Mouse (Mus musculus): Measurements from ENCODE around the gene Ccdc144b.

Gene Ccdc144b

DNA sequence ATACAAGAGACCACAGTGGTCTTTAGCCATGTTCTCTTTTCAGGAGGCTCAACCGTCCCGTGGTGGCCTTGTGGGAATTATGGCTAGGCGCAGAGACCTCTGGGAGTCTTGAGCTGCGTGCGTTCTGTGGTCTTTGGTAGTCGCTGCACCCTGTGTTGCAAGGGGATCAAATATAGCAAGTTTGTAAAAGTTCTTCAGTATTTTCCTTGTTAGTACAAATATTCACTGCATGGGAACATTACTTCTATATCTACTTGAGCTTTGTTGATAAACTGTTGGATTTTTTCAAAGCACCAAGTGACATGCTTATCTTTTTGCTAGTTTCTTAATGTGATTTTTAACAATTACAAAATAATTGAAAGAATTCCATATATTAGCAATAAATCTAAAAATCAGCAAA is at the start of gene Ccdc144b:
Ccdc144b (minus strand) TSS at position 101 of the 400 bp plus-strand sequence.
- DNase-seq, result no peak

DNA sequence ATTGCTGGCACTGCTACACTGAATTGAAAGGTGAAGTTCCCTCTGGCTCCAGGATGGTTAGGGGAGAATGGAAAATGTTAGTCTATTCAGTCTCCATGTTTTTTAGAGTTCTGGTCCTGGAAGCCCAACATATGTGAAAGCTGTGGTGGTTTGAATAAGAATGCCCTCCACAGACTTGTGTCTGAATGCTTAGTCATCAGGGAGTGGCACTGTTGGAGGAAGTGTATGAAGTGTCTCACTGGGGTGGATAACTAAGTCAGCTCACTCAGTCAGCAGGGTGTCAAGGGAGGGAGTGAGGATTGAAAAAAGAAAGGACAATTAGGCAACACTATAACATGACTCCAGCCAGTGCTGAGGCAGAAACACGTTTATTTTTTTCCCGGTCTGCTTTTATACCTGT is 42.0 kb upstream of the Ccdc144b start:
- DNase-seq, result no peak

DNA sequence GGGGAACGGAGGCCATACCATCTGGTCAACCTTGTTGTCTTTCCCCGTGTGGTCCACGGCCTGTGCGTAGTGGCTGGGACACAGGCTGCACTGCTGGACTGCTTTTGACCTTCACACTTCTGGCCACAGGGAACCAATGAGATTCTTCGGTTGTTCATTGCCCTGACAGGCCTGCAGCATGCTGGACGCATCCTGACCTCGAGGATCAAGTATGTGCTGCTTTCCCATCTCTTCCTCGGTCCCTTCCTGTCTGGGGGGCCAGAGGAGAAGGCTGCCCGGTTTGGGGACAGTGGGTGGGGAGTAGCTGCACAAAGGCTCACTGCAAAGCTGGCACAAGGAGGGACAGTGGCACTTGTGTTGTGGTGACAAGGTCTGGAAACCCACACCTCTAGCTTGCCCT is 34.2 kb upstream of the Ccdc144b start:
- no peak for DNase-seq

DNA sequence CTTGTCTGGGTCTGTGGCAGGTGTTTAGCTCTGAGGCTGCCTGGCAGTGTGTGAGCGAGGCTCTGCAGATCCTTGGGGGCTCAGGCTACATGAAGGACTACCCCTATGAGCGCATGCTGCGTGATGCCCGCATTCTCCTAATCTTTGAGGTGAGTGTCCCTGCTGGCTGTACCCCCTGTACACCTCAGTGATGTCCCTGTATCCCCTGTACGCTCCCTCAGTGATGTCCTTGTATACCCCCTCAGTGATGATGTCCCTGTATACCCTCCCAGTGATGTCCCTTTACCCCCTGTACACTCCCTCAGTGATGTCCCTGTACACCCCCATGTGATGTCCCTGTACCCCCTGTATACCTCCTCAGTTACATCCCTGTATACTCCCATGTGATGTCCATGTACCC is 32.0 kb upstream of the Ccdc144b start:
- DNase-seq, result no peak

DNA sequence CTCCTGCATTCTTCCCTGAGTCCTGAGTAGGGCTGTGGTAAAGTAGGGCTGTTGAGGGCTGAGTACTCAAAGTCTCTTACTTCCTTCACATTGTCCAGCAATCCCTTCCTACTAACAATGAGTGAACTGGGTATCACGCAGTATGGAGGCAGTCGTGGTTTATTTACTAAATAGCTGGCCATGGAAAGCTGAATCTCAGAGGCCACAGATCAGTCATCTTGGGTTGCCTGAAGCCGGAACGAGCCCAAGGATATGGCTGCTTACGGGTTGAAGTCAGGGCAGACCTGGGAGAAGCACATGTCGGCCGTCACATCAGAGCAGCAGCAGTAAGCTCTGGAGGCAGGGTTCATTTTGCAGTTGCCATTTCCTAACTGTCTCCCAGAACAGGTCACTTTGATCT is 30.0 kb upstream of the Ccdc144b start:
- no peak for DNase-seq

DNA sequence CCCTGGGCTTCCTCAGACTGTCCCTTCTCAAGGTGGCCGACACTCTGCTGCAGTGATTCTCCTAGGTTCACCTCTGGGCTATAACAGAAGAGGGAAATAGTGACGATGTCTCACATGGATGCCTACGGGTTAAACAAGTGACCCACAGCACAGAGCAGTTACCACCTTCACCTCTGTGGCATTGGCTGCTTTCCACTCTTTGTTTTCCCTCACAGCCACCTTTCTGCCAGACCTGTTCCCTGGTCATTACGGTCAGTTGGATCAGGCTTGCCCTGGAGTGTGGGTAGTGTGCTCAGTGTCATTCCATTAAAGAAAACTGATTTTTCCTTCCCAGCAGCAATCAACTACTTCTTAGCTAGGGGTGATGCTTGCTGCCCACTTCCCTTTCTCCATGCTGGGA is 29.5 kb upstream of the Ccdc144b start:
- no peak for DNase-seq

DNA sequence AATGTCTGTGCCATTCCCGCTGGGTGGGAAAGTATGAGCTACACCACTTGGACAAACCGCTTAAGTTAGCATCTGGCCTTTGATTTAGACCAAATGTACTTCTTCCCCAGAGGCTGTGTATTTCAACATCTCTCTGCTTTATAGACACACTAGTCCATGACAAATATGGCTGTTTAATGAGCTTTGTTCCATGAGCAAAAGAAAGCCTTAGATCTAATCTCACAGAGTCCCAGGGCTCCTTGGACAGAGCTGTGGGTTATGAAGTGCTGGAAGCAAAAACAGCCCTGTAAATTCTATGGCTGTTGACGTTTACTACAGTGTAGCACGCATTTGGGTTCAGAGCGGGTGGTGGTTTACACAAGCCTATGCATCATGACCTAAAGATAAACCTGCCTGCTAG is 27.4 kb upstream of the Ccdc144b start:
- DNase-seq, result no peak

DNA sequence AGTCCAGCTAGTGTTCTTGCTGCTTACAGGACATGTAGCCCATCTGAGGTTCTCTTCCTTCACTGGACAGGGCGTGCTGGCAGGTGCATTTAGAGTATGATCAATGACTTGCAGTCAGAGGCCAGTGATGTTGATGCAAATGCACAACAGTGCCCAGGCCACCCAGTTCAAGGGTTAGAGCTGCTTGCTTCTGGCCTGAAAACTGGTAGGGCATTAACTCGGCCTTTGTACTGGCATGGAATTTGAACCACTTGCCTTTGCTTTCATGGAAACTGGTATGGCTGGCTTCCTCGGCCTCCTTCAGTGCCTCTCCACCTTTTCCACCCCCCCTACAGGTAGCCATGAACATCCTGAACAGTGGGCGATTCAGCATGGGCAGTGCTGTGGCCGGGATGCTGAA is 26.5 kb upstream of the Ccdc144b start:
- DNase-seq, result no peak

DNA sequence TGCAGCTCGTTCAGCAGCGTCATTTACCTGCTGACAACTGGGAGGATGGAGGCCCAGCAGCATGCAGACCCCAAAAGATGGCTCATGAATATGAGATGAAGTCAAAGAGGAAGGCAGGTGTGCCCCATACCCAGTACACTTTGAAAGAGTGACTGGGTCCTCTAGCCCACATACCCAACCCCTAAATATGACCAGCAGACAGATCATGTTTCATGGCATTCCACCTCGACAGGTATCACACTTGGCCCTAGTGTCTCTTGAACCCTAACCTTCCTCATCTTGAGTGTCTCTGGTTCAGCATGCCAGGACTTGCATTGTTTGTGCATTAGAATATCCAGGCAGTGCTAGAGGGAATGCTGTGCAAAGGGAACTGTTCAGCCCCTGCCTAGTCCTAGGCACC is 24.0 kb upstream of the Ccdc144b start:
- no peak for DNase-seq

DNA sequence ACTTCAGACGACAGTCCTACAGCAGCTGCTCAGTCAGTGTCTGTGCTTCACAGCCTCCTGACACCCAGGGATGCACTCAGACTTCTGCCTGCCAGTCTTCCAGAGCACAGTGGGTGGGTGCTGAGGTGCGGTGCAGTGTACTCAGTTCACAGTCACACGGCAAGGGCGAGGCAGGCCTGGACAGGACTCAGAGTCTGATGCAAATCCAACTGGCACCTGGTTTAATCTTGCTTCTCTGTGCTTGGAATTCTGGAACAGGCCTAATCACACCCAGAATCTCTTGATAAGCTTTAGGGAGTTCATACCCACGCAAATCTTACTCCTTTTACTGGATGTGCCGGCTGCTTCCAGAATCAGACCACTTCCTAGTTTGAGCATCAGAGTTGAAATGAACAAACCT is 22.1 kb upstream of the Ccdc144b start:
- no peak for DNase-seq

DNA sequence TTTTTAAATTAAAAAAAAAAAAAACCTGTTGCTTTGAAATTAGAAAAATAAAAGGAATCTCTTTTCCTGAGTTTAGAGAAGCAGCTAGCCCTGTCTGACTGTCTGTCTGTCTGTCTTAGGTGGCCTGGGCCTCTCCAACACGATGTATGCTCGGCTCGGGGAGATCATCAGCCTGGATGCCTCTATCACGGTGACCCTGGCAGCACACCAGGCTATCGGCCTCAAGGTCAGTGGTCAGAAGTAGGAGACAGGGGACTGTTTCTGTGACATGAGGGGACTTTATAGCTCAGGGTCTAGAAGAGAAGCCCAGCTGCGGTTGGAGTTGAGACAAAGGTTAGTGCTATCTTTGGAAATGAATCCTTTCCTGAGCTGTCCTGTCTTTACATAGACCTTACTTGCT is 20.9 kb upstream of the Ccdc144b start:
- no peak for DNase-seq

DNA sequence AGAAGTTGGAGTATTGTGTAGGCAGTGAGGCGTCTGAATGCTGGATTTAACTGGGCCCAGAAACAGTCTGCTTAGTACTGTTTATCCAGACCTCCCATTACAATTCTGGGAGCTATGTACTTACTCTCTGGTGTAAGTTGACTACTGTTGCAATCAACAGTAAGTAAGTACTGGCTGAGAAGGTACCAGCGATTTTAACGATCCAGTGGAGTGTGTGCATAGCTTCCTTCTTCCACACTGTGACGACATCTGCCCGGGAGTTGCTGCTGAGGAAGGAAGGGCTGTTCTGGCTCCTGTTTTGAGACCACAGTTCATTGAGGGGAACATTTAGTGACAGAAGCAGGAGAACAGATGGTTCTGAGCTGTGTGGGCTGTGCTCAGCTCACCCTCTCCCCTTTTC is 17.7 kb upstream of the Ccdc144b start:
- DNase-seq, result no peak

DNA sequence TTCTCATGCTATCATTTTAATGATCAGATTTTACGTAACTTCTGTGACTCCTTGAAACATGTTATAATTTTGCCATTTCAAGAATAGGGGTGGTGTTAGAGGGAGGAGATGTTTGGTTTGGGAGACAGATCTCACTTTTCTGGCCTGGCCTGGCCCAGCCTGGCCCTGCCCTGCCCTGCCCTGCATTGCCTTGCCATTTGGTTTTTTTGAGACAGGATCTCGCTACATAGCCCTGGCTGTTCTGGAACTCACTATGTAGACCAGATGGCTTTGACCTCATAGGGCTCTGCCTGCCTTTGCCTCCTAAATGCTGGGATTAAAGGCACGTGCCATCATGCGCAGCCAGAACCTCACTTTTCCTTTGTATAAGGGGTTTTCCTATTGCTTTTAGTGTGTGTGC is 17.1 kb upstream of the Ccdc144b start:
- DNase-seq, result no peak

DNA sequence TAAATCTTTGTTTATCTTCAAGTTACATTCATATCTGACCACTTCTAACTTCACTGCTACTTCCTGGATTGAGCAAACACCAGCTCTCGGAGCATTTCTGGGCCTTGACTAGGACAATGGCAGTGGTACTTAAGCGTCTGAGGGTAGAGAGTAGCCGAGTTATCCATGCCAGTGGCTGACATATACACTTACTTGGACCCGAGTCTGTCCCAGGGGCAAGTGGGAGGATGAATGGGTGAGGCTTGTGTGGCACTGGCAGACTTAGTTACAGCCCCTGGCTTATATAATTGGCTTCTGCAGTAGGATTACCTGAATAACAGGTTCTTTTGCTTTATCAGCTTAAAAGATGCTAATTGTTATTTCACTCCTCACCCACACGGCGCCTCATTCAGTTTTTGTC is 14.4 kb upstream of the Ccdc144b start:
- no peak for DNase-seq

DNA sequence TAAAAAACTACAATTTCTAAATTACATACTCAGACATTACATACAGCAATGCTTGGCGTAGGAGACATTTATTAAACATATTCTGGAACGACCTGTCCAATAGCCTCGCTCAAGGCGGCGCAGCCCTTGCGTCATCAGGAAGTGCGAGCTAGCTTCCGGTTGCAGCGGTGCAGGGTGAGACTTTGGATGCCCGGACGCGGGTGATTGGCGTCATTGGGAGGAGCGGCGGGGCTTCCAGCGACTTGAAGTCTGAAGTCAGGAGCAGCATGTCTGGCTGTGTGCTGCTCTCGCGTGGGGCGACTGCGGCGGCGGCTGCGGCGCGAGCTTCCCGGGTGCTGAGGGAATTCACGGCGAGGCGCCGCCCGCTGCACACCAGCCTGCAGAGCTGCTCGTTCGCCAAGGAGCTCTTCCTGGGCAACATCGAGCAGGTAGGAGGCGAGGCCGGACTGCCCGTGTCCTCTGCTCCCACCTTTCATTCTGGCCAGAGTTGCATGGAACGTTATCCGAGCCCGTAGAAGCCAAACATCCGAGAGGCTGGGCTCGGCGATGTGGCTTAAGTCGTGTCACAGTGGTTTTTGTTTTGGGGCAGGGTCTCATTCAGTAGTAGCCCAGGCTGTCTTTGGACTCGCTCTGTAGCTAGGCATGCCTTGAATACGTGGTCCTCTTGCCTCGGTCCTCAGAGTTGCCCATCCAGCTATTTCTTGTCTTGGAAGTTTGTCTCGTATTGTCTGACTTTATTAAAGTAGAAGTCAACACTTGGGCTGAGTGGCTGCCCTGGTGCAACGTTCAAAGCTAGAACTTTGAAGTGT is 12.7 kb upstream of the Ccdc144b start, which contains the start of gene Acad9:
Acad9 (plus strand) TSS at position 137 of the 809 bp plus-strand sequence.
- DNase-seq, result peak; percentile 96 to 98

DNA sequence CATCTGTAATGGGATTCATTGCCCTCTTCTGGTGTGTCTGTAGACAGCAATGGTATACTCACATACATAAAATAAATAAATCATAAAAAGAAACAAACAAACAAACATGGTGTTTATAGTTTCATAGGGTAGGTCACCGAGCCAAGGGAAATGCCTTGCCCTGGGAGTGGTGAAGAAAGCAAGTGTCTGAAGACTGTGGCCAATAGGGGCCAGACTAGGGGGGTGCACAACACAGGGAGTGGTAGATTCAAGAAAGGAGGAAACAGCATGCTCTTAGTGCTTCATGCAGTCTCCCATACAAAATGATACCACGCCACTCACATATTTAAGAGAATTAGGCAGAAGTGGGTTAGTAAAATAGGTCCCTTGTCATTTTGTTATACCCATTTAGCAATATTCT is 11.8 kb upstream of the Ccdc144b start:
- peak in 1 of 2 experiments; percentile 12 for DNase-seq

DNA sequence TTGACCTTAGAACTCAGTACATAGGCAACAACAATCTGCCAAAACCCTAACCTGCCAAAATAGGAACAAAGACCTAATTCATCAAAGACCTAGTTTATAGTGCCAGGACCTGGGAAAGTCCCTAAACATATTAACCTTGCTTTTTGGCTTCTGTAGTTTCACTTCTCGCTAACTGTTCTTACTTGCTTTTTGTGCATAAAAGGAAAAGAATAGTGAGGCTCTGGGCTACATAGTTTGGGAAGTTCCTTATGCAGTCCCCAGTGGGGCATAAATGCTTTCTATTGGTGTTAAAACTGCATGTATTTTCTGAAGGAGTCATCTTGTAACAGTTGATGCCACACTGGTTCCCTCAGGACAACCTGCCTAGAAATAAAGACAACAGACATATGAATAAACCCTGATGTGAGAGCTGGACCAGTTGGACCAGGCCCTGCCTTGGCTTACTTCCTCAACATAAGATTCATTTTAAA is 11.3 kb upstream of the Ccdc144b start:
- no peak for DNase-seq

DNA sequence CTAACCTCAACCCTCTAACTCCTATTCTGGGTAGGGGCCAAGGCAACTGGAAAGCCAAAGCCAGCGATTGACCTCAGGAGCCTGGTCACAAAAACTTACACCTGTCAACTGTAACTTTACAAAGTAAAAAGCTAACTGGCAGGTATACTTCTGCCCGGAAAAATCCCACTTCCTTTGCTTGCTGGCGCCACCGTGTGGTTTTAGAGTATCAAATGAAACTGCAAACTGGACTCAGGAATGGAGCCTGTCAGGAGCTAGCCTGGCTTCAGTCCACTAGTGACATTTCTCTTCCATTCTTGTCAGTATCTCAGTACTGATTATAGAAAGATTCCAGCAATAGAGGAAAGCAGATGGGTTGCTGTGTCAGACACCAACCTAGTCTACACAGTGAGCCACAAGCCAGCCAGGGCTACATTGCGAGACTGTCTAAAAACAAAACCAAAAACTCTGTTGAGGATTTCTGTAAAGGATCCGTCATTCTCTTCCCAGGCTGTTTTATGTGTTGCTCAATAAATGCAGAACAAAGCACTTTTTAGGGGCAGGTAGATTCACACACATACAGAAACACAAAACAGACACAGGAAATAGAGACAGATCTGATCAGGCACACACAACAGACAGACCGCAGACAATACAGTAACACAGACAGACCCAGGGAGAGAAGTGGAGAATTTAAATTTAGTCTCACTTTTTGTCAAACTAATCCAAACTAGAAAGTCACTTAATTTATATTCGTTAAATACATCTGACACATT is 6.9 kb upstream of the Ccdc144b start:
- DNase-seq, result peak; percentile 81 to 84

DNA sequence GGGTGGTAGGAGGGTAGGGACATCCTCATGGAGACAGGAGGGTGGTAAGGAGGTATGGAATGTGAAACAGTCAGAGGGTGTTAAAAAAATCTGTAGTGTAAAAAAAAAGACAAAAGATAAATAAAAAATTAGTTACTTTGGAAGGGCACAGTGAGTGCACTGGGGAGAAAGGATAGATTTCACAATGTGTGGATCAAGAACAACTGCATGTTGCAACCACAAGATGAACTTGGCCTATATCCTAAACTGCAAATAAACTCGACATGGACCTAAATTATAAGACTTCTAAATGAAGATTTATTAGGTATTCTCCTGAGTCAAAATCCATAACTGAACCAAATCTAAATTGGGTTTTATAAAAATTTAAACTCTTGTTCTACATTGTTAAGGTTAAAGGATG is 4.2 kb downstream of the Ccdc144b start:
- no peak for DNase-seq

DNA sequence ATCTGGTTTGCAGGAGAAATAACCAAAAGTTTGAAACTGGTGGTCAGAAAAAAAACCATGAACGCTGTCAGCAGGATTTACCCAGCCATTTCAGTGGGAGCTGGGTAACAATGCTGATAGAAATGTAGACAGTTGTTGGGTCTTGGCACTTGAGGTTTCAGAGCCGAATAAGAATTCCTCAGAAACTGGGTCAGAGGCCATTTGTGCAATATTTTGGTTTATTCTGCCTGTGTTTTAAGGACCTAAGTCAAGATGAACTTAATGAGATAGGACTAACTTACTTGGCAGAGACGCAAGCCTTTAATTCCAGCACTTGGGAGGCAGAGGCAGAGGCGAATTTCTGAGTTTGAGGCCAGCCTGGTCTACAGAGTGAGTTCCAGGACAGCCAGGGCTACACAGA is 8.3 kb downstream of the Ccdc144b start:
- no peak for DNase-seq

DNA sequence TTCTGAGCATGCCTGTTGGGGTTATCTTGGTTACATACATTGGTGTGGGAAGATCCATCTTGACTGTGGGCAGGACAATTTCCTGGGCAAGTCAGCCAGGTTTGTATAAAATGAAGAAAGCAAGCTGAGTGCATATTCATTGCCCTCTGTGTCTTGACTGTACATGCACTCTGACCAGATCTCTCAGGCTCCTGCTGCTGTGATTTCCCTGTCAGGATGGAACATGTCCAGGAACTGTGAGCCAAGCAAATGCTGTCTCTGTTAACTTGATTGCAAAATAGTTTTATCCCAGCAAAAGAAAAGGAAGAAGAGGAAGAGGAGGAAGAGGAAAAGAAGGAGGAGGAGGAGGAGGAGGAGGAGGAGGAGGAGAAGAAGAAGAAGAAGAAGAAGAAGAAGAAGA is 8.8 kb downstream of the Ccdc144b start:
- DNase-seq, result no peak

DNA sequence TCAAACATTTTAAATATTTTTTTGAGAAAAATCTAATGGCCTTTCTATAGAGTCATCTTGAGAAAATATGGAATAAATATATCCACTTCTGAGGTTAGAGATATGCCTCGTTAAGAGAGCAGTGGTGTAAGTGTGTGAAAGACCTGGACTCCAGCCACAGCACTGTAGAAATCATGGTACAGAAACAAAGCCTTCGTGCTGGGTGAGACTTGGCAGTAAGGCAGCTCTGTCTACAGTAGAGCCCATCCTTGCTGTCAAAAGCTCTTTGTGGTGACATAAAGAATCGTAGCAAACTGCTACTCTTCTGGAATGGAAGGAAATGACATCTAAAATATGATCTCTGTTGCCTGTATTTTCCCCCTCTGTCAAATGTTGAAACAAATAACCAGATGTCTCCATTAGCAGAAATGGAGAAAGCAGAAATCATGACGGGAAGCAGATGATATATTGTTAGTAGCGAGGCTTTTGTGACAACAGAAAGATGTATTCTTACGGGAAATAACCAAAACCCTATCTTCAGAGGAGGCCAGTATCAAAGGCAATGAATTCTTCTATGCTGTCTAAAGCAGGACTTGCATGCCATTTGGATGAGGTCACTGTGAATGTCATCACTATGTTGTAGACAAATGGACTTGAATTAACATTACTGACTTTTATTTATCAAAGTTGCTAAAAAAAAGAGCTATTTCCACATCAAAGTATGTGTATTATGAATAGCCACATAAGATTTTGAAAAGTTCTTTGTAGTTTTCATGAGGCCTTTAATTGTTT is 21.4 kb downstream of the Ccdc144b start:
- peak; percentile 6 to 22 for DNase-seq

DNA sequence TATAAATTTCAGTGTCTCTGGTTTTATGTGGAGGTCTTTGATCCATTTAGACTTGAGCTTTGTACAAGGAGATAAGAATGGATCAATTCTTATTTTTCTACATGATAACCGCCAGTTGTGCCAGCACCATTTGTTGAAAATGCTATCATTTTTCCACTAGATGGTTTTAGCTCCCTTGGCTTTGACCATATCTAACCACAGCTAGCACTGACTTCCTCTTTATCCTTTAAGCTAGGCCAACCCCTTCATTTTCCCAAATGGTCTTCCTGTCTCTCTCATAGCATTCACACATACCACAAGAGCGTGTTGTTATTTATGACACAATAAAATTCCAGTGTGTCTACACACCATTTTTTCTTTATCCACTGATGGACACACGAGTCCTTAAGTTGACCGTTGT is 23.4 kb downstream of the Ccdc144b start:
- DNase-seq, result no peak
